Mouse (Mus musculus): Measurements from ENCODE around the gene Hmox1.

The Hmox1 gene

DNA sequence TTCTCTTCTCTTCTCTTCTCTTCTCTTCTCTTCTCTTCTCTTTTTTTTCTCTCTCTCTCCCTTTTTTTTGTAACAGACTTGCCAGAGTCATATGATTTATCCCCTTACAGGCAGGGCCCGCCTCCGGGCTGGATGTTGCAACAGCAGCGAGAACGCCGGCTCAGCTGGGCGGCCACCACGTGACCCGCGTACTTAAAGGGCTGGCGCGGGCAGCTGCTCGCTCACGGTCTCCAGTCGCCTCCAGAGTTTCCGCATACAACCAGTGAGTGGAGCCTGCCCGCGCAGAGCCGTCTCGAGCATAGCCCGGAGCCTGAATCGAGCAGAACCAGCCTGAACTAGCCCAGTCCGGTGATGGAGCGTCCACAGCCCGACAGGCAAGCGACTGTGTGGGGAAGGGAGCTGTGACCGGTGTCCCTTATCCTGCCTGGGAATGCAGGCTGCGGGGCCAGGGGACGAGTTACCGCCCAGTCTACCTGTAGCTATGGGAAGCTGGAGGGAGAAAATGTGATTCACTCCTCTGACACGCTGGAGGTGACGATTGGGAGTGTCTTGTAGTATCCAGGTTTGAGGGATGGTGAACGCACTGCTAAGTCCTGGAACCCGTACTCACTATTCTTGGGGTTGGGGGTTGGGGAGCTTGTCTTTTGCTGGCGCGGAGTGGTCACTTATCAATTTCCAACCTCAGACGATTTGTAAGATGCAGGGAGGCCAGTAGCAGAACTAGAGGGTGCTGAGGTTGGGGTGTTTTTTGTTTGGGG, at the start of gene Hmox1:
Hmox1 (plus strand) TSS at position 223 of the 758 bp plus-strand sequence.
- DNase-seq (ENCODE audit: low spot score in 2 of 2): peak; percentile 72 to 91

DNA sequence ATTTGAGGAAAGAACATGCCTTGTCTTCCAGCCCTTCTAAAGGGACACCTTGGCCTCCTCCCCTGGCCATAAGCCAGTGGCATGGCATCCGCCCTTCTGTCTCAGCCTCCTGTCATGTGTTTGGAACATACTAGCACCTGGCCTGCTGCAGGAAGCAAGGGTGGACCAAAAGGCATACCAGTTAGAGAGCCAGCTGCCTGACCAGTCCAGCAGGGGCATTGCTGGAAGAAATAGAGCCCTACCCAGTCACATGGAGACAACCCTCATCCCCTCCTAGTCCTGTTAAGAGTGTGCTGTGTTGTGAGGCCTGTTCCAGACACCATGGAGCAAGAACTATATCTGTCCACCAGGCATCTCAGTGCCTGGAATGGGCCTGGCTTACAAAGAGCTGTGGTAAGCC, 47.1 kb upstream of the Hmox1 start:
- no peak for DNase-seq (ENCODE audit: low spot score in 2 of 2)

DNA sequence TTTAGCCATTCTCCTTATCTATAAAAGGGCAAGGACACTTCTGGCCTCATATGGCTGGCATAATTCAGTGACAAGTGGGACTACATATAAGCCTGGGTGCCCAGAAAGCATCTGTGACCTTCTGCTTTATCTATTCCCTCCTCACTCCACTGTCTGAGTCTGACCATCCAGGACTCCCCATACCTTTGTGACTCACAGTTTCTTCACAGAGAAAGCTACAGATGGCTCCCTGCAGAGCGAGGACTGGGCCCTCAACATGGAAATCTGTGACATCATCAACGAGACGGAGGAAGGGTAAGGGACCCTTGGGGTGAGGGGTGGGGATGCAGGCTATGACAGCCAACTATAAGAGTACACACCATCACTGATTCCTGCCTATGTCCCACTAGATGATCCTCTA, 45.6 kb upstream of the Hmox1 start:
- no peak for DNase-seq (ENCODE audit: low spot score in 2 of 2)

- DNase-seq (ENCODE audit: low spot score in 2 of 2): no peak
These were observed 40.1 kb upstream of the Hmox1 start for GRCm38 (mm10) chr8:75053342-75053741.

DNA sequence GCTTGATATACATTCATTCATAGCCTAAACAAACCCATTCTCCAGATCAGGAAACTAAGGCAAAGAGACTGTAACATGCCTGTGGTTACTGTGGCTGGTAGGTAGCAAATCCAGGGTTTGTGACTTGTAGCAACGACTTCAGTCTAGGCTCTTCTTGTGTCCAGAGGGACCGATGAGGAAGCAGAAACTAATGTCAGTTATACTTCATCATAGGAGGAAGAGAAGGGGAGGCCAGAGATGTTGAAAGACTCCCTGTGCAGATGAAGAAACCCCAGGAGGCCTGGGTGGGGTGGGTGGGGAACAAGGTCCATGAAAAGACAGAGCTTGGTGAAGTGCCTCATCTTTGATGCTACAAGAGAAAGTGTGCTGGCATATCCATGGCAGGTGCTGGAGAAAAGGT, 37.7 kb upstream of the Hmox1 start:
- no peak for DNase-seq (ENCODE audit: low spot score in 2 of 2)

DNA sequence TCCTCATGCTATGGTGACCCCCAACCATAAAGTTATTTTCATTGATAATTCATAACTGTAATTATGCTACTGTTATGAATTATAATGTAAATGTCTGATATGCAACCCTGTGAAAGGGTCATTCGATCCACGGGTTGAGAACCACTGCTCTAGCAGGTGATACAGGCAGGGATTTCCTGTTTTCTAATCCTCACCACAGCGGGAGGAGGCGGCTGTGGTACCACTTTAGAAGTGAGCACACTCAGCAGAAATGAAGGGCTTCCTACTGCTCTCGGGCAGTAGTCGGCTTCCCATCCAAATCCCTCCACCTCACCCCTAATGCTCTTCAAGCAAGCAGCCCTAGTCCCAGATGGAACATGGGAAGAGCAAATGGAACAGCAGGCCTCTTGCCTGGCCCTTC, 33.4 kb upstream of the Hmox1 start:
- no peak for DNase-seq (ENCODE audit: low spot score in 2 of 2)

DNA sequence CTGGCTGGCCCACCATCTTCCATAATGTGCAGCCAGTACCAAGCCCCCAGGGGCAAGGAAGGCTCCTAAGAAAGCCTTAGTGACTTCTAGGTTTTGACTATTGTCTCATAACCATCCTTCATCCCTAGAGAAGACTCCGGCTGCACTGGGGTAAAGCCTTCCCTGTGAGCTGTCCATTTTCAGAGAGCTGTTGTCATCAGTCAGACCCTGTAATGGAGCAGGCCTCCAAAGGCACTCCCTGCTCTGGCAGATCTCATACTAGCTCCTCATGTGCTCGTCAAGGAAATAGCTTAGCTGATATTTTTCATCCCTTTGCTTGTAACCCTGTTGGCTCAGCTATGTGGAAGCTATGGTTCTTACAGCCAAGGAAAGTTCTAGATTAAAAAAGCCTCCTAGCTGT, 32.6 kb upstream of the Hmox1 start:
- no peak for DNase-seq (ENCODE audit: low spot score in 2 of 2)

- no peak for DNase-seq (ENCODE audit: low spot score in 2 of 2)
These were observed 30.1 kb upstream of the Hmox1 start for GRCm38 (mm10) chr8:75063290-75063689.

GRCm38 (mm10) chr8:75064790-75065189, 28.6 kb upstream of the Hmox1 start:
- DNase-seq (ENCODE audit: low spot score in 2 of 2): no peak

DNA sequence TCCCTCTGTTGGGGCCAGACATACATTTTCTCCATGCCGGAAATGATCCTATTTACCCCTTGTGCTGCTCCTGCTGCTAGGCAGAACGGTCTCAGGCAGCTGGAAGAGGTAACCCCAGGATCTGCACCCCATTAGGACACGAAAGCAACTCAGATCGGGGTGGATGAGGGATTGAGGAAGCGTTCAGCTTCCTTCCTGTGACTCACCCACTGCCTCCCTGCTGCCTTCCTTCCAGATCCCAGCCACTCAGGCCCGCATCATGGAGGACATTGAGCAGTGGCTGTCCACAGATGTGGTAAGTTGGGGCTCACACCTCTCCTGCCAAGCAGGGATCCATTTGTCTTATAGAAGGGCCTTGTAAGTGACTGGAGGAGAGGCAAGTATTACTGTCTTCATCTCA, 26.1 kb upstream of the Hmox1 start:
- no peak for DNase-seq (ENCODE audit: low spot score in 2 of 2)

- DNase-seq (ENCODE audit: low spot score in 2 of 2): no peak
These were observed 23.1 kb upstream of the Hmox1 start for GRCm38 (mm10) chr8:75070297-75070696.

GRCm38 (mm10) chr8:75071627-75072346, 21.6 kb upstream of the Hmox1 start:
- peak; percentile 54 to 86 for DNase-seq (ENCODE audit: low spot score in 2 of 2)

DNA sequence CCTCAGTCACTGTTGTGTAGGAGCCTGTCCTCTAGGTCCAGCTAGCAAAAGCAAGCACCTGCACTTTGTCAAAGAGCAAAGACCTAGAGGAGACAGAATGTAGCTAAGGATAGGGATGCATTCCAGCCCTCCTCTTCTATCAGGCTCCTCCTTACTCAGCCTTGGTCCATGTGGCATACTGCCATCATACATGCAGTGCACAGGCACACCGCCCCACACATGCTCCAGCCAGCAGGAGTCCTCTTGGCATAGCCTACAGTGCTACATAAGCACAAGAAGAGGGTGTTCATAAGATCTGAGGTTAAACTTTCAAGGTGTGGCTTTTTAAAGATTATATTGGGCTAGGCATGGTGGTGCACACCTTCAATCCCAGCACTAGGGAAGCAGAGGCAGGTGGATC, 18.5 kb upstream of the Hmox1 start:
- DNase-seq (ENCODE audit: low spot score in 2 of 2): no peak

- DNase-seq (ENCODE audit: low spot score in 2 of 2): no peak
These were observed 15.2 kb upstream of the Hmox1 start for GRCm38 (mm10) chr8:75078215-75078614.

DNA sequence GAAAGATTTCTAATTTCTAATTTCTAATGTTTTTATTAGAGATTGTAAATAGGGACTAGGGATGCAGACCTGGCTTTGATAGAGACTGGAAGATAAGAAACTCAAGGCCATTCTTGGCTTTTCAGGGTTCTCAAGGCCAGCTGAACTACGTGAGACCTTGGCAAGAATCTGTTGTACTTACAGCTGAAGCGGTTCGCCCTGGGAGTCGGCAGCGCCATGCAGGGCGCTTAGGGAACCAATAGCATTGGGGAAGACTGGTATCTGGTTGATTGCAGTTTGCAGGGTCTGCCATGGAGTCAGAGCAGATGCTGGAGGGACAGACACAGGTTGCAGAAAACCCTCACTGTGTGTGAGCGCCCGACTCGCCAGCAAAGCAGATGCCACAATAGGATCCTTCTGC, 14.6 kb upstream of the Hmox1 start:
- DNase-seq (ENCODE audit: low spot score in 2 of 2): no peak

GRCm38 (mm10) chr8:75081364-75082040, 11.9 kb upstream of the Hmox1 start:
- DNase-seq (ENCODE audit: low spot score in 2 of 2): no peak

GRCm38 (mm10) chr8:75082181-75082805, 11.1 kb upstream of the Hmox1 start:
- DNase-seq (ENCODE audit: low spot score in 2 of 2): no peak

- peak; percentile 59 to 87 for DNase-seq (ENCODE audit: low spot score in 2 of 2)
These were observed 9.6 kb upstream of the Hmox1 start for GRCm38 (mm10) chr8:75083846-75084245.

DNA sequence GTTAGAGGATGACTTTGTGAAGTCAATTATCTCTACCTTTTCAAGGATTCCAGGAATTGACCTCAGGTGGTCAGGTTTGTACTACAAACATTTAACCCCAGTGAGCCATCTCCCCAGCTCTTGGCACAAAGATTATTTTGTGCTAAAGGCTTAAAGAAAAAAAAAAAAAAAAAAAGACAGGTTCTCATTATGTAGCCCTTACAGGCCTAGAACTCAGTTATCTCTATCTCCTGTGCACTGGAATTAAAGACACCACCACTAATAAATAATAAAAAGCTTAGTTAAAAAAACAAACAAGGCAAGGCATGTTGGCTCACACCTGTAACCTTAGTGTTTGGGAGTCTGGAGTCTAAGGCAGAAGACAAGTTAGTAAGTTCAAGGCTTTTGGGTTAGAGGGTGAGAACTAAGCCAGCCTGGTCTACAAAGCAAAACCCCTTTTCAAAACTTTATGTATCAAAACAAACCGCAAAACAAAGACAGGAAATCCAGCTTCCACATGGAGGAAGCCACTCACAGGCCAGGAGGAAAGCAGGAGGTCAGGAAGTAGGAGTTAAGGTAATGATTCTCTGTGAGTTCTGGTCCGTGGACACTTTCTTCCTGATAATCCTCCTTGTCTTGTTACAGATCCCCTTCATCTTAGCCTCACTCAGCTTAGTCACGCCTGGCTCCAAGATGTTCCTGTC, 8.9 kb upstream of the Hmox1 start:
- DNase-seq (ENCODE audit: low spot score in 2 of 2): no peak

DNA sequence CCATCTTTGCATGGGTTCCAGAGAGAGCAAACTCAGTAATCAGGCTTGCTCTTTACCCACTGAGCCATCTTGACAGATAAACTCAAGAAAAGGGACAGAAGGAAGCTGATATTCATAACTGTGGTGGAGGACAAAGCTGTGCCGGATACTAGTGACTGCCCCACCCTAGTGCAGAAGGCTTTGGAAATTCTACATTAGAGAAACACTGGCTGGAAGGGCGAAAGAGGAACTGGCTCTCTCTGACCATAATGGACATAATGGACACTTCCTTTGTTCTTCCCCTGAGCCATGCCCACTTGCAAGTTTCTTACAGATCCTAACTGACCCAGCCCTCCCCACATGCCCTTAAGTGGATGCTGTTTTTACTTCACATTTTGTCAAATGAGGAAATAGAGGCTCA, 7.4 kb upstream of the Hmox1 start:
- DNase-seq (ENCODE audit: low spot score in 2 of 2): no peak

GRCm38 (mm10) chr8:75087127-75087526, 6.3 kb upstream of the Hmox1 start:
- DNase-seq (ENCODE audit: low spot score in 2 of 2): no peak

All from left cerebral cortex, adult 9 months (tissue).